Mouse (Mus musculus) cortical plate, adult 2 months (tissue): Measurements from ENCODE around the gene Natd1. TPM values are rescaled to one million over a fixed set of nuclear protein-coding genes. Genes with fewer than 3 reads are reported as not detected.

ENCODE experiments used
- H3K27ac ChIP-seq: fragments of 200-500 bp; 2 replicates; pipeline ENCODE4 v1.5.1; 2012; ENCODE audit warnings: low read length, control low read depth, inconsistent platforms; ENCODE audit not compliant: insufficient read depth
- H3K4me1 ChIP-seq: fragments of 200-500 bp; 2 replicates; pipeline ENCODE4 v1.6.1; 2011; ENCODE audit warnings: low read length; ENCODE audit not compliant: control insufficient read depth, insufficient read depth
- H3K4me3 ChIP-seq: fragments of 200-500 bp; 2 replicates; pipeline ENCODE4 v1.5.1; 2011; ENCODE audit warnings: mild to moderate bottlenecking, low read length, control low read depth; ENCODE audit not compliant: insufficient read depth
- CTCF ChIP-seq: fragments of 200-500 bp; IDR thresholded peaks from 2 replicates; pipeline ENCODE4 v1.5.1; 2011; ENCODE audit warnings: mild to moderate bottlenecking, control low read depth, low read length; ENCODE audit not compliant: insufficient read depth; ENCODE audit errors: extremely low read depth
- POLR2A ChIP-seq: fragments of 200-500 bp; IDR thresholded peaks from 2 replicates; pipeline ENCODE4 v1.6.1; 2011; ENCODE audit warnings: mild to moderate bottlenecking, low read length, control low read depth; ENCODE audit not compliant: insufficient read depth; ENCODE audit errors: extremely low read depth
- polyA plus RNA-seq: library from polyadenylated mRNA; depleted of rRNA; stranded (reverse); fragments of >200 nt; gene quantifications from 2 replicates; pipeline ENCODE4 v1.2.3, GENCODE M21; 2012; rRNA removed

Gene Natd1
- 11.3 and 12.4 TPM in 2 replicates for polyA plus RNA-seq

GRCm38 (mm10) chr11:60914491-60914890 is at the start of gene Natd1:
TSS of gene Natd1 (minus strand) at chr11:60914750.
- TF ChIP-seq POLR2A (no peak), CTCF (no peak)
- Histone ChIP-seq H3K4me3 (peak within 1 kb of the TSS; percentile 63), H3K27ac (peak within 1 kb of the TSS; percentile 75), H3K4me1 (peaks cover 5% of the 10 kb centered on the region)

GRCm38 (mm10) chr11:60962709-60963108 is 48.2 kb upstream of the Natd1 start:
- H3K4me1 ChIP-seq, result no peaks in the 10 kb centered on the region
- no peak overlapping the region for H3K27ac ChIP-seq
- TF ChIP-seq POLR2A, result no peak
- TF ChIP-seq CTCF, result no peak
- no peak overlapping the region for H3K4me3 ChIP-seq

GRCm38 (mm10) chr11:60961176-60961575 is 46.6 kb upstream of the Natd1 start:
- H3K4me3 ChIP-seq, result no peak overlapping the region
- H3K4me1 ChIP-seq, result no peaks in the 10 kb centered on the region
- no peak overlapping the region for H3K27ac ChIP-seq
- TF ChIP-seq POLR2A, result no peak
- TF ChIP-seq CTCF, result no peak

GRCm38 (mm10) chr11:60958948-60959347 is 44.4 kb upstream of the Natd1 start:
- Histone ChIP-seq H3K4me1 (no peaks in the 10 kb centered on the region), H3K27ac (no peak overlapping the region), H3K4me3 (no peak overlapping the region)
- TF ChIP-seq POLR2A, result no peak
- no peak for TF ChIP-seq CTCF

- H3K4me1 ChIP-seq, result no peaks in the 10 kb centered on the region
- H3K27ac ChIP-seq, result no peak overlapping the region
- no peak overlapping the region for H3K4me3 ChIP-seq
- no peak for TF ChIP-seq POLR2A
- TF ChIP-seq CTCF, result no peak
These were observed 41.3 kb upstream of the Natd1 start for GRCm38 (mm10) chr11:60955621-60956383.

- H3K4me1 ChIP-seq, result no peaks in the 10 kb centered on the region
- no peak overlapping the region for H3K27ac ChIP-seq
- no peak overlapping the region for H3K4me3 ChIP-seq
- TF ChIP-seq CTCF (no peak), POLR2A (no peak)
These were observed 39.9 kb upstream of the Natd1 start for GRCm38 (mm10) chr11:60954255-60955104.

GRCm38 (mm10) chr11:60953803-60954202 is 39.3 kb upstream of the Natd1 start:
- Histone ChIP-seq H3K4me3 (no peak overlapping the region), H3K27ac (no peak overlapping the region), H3K4me1 (no peaks in the 10 kb centered on the region)
- TF ChIP-seq POLR2A (no peak), CTCF (peak; percentile 74)

GRCm38 (mm10) chr11:60952986-60953385 is 38.4 kb upstream of the Natd1 start:
- no peak overlapping the region for H3K4me3 ChIP-seq
- H3K4me1 ChIP-seq, result no peaks in the 10 kb centered on the region
- TF ChIP-seq POLR2A (no peak), CTCF (no peak)
- H3K27ac ChIP-seq, result no peak overlapping the region

GRCm38 (mm10) chr11:60952362-60952761 is 37.8 kb upstream of the Natd1 start:
- TF ChIP-seq CTCF (no peak), POLR2A (no peak)
- no peak overlapping the region for H3K27ac ChIP-seq
- no peaks in the 10 kb centered on the region for H3K4me1 ChIP-seq
- no peak overlapping the region for H3K4me3 ChIP-seq
